Mouse (Mus musculus): ENCODE data around the gene Phf5a.
"Not testable (repeated sequence)": the region's sequence is repeated elsewhere in the genome, so short reads cannot be mapped to it uniquely, and the experiment has no call there.

Gene Phf5a

GRCm38 (mm10) chr15:81871604-81872261 lies at the start of gene Phf5a:
Phf5a (minus strand) TSS chr15:81871911.
- DNase-seq (ENCODE audit: low read depth, low spot score): peak; percentile 98

- DNase-seq (ENCODE audit: low read depth, low spot score): no peak
Observed at GRCm38 (mm10) chr15:81921255-81921654, 49.5 kb upstream of the Phf5a start.

GRCm38 (mm10) chr15:81920546-81921217 lies 49.0 kb upstream of the Phf5a start:
- no peak for DNase-seq (ENCODE audit: low read depth, low spot score)

- no peak for DNase-seq (ENCODE audit: low read depth, low spot score)
Observed at GRCm38 (mm10) chr15:81919062-81919461, 47.4 kb upstream of the Phf5a start.

- peak; percentile 71 for DNase-seq (ENCODE audit: low read depth, low spot score)
Observed at GRCm38 (mm10) chr15:81917621-81918463, 46.1 kb upstream of the Phf5a start.

- DNase-seq (ENCODE audit: low read depth, low spot score): no peak
Observed at GRCm38 (mm10) chr15:81917201-81917600, 45.5 kb upstream of the Phf5a start.

- no peak for DNase-seq (ENCODE audit: low read depth, low spot score)
Observed at GRCm38 (mm10) chr15:81915663-81916062, 44.0 kb upstream of the Phf5a start.

GRCm38 (mm10) chr15:81914668-81915067 lies 43.0 kb upstream of the Phf5a start:
- no peak for DNase-seq (ENCODE audit: low read depth, low spot score)

- DNase-seq (ENCODE audit: low read depth, low spot score): no peak
Observed at GRCm38 (mm10) chr15:81912498-81912897, 40.8 kb upstream of the Phf5a start.

GRCm38 (mm10) chr15:81908767-81909166 lies 37.1 kb upstream of the Phf5a start:
- DNase-seq (ENCODE audit: low read depth, low spot score): not testable (repeated sequence)

GRCm38 (mm10) chr15:81907953-81908352 lies 36.2 kb upstream of the Phf5a start:
- DNase-seq (ENCODE audit: low read depth, low spot score): no peak

GRCm38 (mm10) chr15:81904939-81905338 lies 33.2 kb upstream of the Phf5a start:
- peak; percentile 72 for DNase-seq (ENCODE audit: low read depth, low spot score)

- no peak for DNase-seq (ENCODE audit: low read depth, low spot score)
Observed at GRCm38 (mm10) chr15:81898751-81899150, 27.0 kb upstream of the Phf5a start.

GRCm38 (mm10) chr15:81897607-81898285 lies 26.0 kb upstream of the Phf5a start:
- DNase-seq (ENCODE audit: low read depth, low spot score): no peak

- DNase-seq (ENCODE audit: low read depth, low spot score): no peak
Observed at GRCm38 (mm10) chr15:81896407-81896806, 24.7 kb upstream of the Phf5a start.

- DNase-seq (ENCODE audit: low read depth, low spot score): no peak
Observed at GRCm38 (mm10) chr15:81894002-81894401, 22.3 kb upstream of the Phf5a start.

GRCm38 (mm10) chr15:81891822-81892580 lies 20.3 kb upstream of the Phf5a start:
- DNase-seq (ENCODE audit: low read depth, low spot score): peak; percentile 33

GRCm38 (mm10) chr15:81891140-81891802 lies 19.6 kb upstream of the Phf5a start:
- no peak for DNase-seq (ENCODE audit: low read depth, low spot score)

GRCm38 (mm10) chr15:81889175-81889574 lies 17.5 kb upstream of the Phf5a start:
- DNase-seq (ENCODE audit: low read depth, low spot score): no peak

- no peak for DNase-seq (ENCODE audit: low read depth, low spot score)
Observed at GRCm38 (mm10) chr15:81886795-81887550, 15.3 kb upstream of the Phf5a start.

Data from A20 (cell line).